Mouse (Mus musculus): ENCODE data around the gene Coq10a.

Coq10a gene

GRCm38 (mm10) chr10:128368402-128369217 is at the start of gene Coq10a:
Coq10a (minus strand) TSS chr10:128368997.
- peak; percentile 96 for DNase-seq

- no peak for DNase-seq
These were observed 46.1 kb upstream of the Coq10a start for GRCm38 (mm10) chr10:128414848-128415247.

DNA sequence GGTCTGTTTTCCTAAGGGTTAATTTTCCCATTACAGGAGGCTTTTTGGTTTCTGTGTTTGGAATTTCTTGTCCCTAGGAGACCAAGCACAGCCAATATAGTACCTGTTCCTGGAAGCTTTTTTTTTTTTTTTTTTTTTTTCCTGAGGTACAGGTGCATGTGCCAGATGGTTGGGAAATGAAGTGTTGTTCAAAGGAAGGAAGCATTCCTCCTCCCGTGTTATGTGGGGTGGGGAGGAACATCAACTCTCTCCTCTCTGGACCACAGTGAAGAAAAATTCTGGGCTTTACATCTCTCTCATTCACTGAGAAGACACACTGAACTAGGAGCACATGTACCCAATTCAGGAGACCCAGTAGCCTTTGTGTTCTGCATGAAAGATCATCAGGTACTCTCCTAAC is 44.3 kb upstream of the Coq10a start:
- DNase-seq = no peak

- DNase-seq = no peak
These were observed 43.8 kb upstream of the Coq10a start for GRCm38 (mm10) chr10:128412558-128412957.

DNA sequence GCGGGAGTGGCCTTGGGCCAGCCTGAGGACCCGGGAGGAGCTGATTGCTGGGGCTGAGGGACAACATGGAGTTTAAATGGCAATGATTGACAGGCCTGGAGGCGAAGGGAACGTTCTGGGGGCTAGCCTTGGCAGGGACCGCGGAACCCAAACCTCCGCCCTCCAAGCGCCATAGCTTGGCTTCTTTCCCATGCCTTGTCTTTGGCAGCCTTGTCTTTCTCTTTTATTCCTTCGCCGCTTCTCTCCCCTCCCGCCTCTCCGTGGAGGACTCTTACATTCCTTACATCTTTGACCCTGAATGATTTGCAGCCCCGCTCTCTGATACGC is 43.2 kb upstream of the Coq10a start:
- DNase-seq = peak; percentile 65

- peak; percentile 95 for DNase-seq
These were observed 42.6 kb upstream of the Coq10a start, which contains the start of the genes Nabp2 and Rnf41 for GRCm38 (mm10) chr10:128411211-128412054. Nabp2 (minus strand) TSS chr10:128411492. Rnf41 (plus strand) TSS chr10:128411657.

GRCm38 (mm10) chr10:128410560-128410845 is 41.7 kb upstream of the Coq10a start:
- peak; percentile 44 for DNase-seq

DNA sequence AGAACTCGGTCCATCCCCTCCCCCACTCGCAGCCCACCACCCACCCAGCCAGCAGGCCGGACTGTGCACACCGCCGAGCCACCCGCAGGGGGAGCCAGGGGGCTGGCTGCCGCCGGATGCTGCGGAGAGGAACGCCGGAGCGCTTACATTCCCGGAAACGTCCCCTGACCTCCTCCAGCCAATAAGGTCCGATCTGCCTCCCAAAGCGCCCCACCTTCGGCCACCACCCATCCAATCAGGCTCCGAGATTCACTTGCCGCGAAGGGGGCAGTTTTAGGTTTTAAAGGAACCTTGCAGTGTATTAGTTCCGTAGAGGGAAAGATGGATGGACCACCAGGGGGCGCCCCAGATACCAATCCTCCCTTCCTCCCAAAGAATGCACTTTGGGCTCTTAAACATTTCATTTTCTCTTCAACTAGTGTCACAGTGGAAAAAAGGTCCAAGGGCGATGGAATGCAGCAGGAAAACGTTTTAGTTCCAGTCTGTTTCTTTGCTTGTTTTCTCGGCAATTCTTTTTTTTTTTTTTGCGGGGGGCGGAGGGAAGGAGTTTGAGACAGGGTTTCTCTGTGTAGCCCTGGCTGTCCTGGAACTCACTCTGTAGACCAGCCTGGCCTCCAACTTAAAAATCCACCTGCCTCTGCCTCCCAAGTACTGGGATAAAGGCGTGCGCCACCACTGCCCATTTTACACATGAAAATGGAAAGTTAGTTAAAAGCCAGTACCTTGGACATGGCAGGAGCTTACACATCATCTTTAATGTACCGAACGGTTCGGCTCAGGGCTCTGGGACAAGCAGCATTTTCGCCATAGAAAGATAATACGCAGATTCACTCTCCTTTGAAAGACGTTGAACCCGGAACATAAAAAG is 41.1 kb upstream of the Coq10a start:
- DNase-seq = peak; percentile 99

DNA sequence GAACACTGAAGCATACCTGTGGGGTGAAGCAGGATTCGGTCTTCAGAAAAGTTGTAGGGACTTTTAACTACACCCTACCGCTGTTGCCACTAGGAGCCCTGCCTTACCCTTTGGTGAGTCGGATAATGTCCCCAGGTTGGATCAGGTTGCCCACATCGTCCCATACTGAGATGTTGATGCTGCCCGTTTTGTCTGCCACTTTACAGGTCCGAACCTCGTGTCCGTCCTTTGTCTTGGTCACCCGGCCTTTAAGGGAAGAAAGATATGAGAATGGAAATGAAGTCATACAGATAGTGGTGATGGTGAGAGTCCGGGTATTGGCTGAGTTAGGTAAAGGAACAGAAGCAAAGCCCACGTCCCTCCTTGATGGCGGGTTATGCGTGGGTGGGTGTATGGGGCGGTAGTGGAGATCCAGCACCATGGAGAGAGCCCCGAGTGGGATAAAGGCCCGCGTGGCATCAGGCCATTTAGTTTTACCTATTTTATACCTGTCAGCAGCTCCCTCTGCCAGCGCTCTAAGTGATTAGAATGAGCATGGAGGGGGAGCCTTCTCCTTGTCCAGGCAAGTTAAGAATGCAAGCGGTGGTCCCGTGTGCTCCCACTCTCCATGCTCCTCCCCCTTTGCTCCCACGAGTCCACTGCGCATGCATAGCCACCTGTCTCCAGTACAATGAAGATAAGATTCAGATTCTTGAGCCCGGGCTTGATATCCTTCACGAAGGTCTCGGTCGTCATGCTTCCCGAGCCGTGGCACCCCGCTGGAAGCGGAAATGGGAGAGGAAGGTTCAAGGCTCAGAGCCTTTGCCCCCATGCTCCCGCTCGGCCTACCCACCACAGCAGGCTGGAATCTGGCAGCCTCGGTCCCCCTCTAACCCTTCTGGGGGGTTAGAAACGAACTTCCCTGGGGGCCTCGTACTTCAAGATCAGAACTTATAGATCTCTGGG is 40.1 kb upstream of the Coq10a start:
- no peak for DNase-seq

- DNase-seq = peak; percentile 84
These were observed 35.1 kb upstream of the Coq10a start for GRCm38 (mm10) chr10:128403931-128404330.

- no peak for DNase-seq
These were observed 32.8 kb upstream of the Coq10a start for GRCm38 (mm10) chr10:128401638-128402037.

DNA sequence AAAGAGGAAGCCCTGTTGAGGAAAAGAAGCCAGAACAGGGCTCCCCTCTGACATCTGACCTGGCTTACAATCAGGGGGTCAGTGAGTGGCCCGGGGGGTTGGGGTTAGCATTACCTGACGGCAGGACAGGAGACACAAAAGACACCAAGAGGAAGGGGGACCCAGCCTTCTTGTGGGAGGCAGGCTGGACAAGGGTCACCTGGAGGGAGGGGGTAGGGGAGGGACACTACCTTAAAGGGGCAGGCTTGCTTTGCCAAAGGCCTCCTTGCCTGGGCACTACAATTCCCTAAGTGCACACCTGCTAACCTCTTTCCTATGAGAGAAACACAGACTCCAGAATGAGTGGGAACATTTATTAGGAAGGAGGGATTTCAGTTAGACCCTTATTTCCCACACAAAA is 32.3 kb upstream of the Coq10a start, which contains the start of gene Slc39a5:
Slc39a5 (minus strand) TSS at position 174 of the 400 bp plus-strand sequence.
- DNase-seq = no peak

GRCm38 (mm10) chr10:128400338-128400737 is 31.5 kb upstream of the Coq10a start:
- DNase-seq = no peak

GRCm38 (mm10) chr10:128397466-128397865 is 28.7 kb upstream of the Coq10a start:
- peak; percentile 70 for DNase-seq

- no peak for DNase-seq
These were observed 28.0 kb upstream of the Coq10a start for GRCm38 (mm10) chr10:128396716-128397264.

DNA sequence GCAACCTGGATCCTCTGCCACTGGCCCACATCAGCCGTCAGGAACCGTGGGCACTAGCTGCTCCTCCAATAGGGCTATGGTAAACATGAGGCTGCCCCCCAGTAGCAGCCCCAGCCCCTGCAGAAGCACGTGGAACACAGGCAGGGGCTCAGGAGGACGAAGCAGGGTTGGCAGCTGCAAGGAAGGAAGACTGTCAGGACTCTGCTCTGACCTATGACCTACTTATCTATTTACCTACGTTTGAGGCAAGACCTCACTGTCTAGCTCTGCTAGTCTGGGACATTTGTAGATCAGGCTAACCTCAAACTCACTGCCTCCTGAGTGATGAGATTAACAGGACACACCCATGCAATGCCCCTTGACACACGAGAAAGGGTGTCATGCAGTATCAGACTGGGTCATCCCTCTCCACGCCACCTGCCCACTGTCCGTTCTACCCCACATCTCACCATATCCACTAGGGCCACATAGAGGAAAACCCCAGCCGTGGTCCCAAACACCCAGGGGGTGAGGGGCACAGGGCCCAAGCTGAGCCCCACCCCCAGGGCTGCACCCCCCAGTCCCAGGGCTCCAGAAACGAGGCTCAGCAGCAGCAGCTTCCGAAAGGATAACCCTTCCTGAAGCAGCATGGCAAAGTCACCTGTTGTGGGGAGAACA is 27.3 kb upstream of the Coq10a start:
- no peak for DNase-seq

- no peak for DNase-seq
These were observed 23.1 kb upstream of the Coq10a start for GRCm38 (mm10) chr10:128391850-128392249.

GRCm38 (mm10) chr10:128390366-128390765 is 21.6 kb upstream of the Coq10a start:
- no peak for DNase-seq

DNA sequence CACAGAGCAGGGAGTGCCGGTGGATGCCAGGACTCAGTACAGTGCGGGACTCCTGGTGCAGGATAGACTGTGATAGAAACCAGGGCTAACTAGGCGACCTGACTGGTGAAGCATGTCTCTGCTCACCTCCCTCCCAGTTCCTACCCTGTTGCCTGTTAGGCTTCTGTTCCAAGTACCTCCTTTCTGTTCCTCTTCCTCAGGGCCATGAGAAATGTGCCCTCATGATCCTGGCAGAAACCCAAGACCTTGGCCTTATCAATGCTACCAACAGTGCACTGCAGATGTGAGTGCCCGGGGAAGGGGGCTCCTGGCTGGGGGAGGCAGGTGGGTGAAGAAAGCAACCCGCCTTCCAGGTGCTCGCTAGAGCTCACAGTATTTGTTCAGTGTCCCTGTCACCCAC is 20.8 kb upstream of the Coq10a start:
- no peak for DNase-seq

DNA sequence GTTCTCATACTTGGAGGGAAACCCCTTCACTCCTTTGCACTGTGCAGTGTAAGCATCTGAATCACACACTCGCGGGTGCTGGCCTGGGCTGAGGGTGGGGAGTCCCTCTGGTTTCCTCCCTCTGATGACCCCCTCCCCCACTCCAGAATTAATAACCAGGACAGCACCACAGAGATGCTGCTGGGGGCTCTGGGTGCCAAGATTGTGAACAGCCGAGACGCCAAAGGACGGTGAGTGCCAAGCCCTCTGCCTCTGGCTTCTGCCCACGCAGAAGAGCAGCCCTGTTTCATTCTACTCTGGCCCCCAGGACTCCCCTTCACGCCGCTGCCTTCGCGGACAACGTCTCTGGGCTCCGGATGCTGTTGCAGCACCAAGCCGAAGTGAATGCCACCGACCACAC is 20.1 kb upstream of the Coq10a start:
- no peak for DNase-seq

- no peak for DNase-seq
These were observed 17.1 kb upstream of the Coq10a start for GRCm38 (mm10) chr10:128385902-128386301.

Data from cerebellum, adult 9-10 months (tissue).